Mouse (Mus musculus): Measurements from ENCODE around the gene Xxylt1. TPM values are rescaled to one million over a fixed set of nuclear protein-coding genes. Genes with fewer than 3 reads are reported as not detected.

Xxylt1 gene
- polyA plus RNA-seq, 1 experiment, result 2.7 TPM

- no peak overlapping the region for H3K4me3 ChIP-seq (replicated peaks; ENCODE audit: control insufficient read depth, low read depth, low read length)
- WGBS, result 11% methylated on average over 7 of the region's 7 CpGs
- peaks cover 2% of the 10 kb centered on the region for H3K4me1 ChIP-seq (ENCODE audit: control insufficient read depth, insufficient read depth, low read length)
- H3K27ac ChIP-seq (ENCODE audit: control insufficient read depth, insufficient read depth, low read depth, low read length, poor library complexity), result no peak overlapping the region
- TF ChIP-seq CTCF (IDR thresholded peaks at IDR 0.05; ENCODE audit: control insufficient read depth, insufficient read depth, low read length) (no peak), POLR2A (IDR thresholded peaks at IDR 0.05; ENCODE audit: borderline replicate concordance, control insufficient read depth, low read depth, low read length) (no peak)
These were observed 86.9 kb downstream of the Xxylt1 start for GRCm38 (mm10) chr16:30994296-30994695.

DNA sequence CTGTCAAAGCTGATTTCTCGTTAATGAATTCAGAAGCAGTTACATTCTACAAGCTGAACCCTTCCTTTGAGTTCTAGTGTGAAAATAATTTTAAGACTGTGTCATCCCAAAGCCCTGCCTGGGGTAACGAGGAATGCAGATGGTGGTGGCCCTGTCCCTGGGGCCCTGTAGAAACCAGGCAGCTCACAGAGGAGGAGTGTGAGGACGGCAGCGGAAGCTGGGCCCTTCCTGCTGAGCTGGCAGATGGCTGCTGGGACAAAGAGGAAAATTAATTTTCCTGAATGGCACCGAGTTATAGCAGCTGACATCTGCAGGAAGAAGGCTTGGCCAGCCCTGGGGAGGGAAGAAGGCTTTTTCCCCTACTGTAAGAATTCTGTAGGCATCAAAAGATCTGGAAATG lies 88.7 kb downstream of the Xxylt1 start:
- no peak overlapping the region for H3K27ac ChIP-seq (ENCODE audit: control insufficient read depth, insufficient read depth, low read depth, low read length, poor library complexity)
- 45% methylated on average over 5 of the region's 5 CpGs for WGBS
- no peak for TF ChIP-seq CTCF (IDR thresholded peaks at IDR 0.05; ENCODE audit: control insufficient read depth, insufficient read depth, low read length)
- no peak for TF ChIP-seq POLR2A (IDR thresholded peaks at IDR 0.05; ENCODE audit: borderline replicate concordance, control insufficient read depth, low read depth, low read length)
- H3K4me1 ChIP-seq (ENCODE audit: control insufficient read depth, insufficient read depth, low read length), result peaks cover 5% of the 10 kb centered on the region
- no peak overlapping the region for H3K4me3 ChIP-seq (replicated peaks; ENCODE audit: control insufficient read depth, low read depth, low read length)

DNA sequence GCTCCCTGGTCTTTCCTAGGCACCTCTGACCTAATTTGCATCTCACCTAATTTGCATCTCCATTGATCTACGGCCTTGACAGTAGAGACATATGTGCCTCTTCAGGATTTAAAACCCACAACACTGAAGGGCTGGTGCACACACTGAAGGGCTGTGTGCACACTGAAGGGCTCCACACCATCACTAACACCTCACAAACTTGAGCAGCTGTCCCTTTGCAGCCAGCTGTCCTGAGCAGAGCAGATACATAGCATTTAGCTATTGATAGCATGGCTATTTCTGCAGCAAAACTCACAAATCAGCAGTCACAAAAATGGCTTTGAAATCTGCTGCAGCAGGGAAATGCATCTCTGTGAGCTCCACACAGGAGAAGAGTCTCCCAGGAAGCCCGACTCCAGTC lies 90.6 kb downstream of the Xxylt1 start:
- TF ChIP-seq POLR2A (IDR thresholded peaks at IDR 0.05; ENCODE audit: borderline replicate concordance, control insufficient read depth, low read depth, low read length) (no peak), CTCF (IDR thresholded peaks at IDR 0.05; ENCODE audit: control insufficient read depth, insufficient read depth, low read length) (no peak)
- 45% methylated on average over 2 of the region's 2 CpGs for WGBS
- no peak overlapping the region for H3K4me3 ChIP-seq (replicated peaks; ENCODE audit: control insufficient read depth, low read depth, low read length)
- peaks cover 5% of the 10 kb centered on the region; the same call in 1 of the 2 replicates for H3K4me1 ChIP-seq (ENCODE audit: control insufficient read depth, insufficient read depth, low read length)
- H3K27ac ChIP-seq (ENCODE audit: control insufficient read depth, insufficient read depth, low read depth, low read length, poor library complexity), result no peak overlapping the region

- Histone ChIP-seq H3K4me3 (replicated peaks; ENCODE audit: control insufficient read depth, low read depth, low read length) (no peak overlapping the region), H3K4me1 (ENCODE audit: control insufficient read depth, insufficient read depth, low read length) (peaks cover 3% of the 10 kb centered on the region; the same call in 1 of the 2 replicates), H3K27ac (ENCODE audit: control insufficient read depth, insufficient read depth, low read depth, low read length, poor library complexity) (no peak overlapping the region)
- TF ChIP-seq CTCF (IDR thresholded peaks at IDR 0.05; ENCODE audit: control insufficient read depth, insufficient read depth, low read length), result no peak
- TF ChIP-seq POLR2A (IDR thresholded peaks at IDR 0.05; ENCODE audit: borderline replicate concordance, control insufficient read depth, low read depth, low read length), result no peak
- 62% methylated on average over 6 of the region's 6 CpGs for WGBS
These were observed 93.0 kb downstream of the Xxylt1 start for GRCm38 (mm10) chr16:30988225-30988624.

GRCm38 (mm10) chr16:30987684-30988083 lies 93.5 kb downstream of the Xxylt1 start:
- H3K4me3 ChIP-seq (replicated peaks; ENCODE audit: control insufficient read depth, low read depth, low read length), result no peak overlapping the region
- no peak overlapping the region for H3K27ac ChIP-seq (ENCODE audit: control insufficient read depth, insufficient read depth, low read depth, low read length, poor library complexity)
- 69% methylated on average over 6 of the region's 6 CpGs for WGBS
- no peak for TF ChIP-seq POLR2A (IDR thresholded peaks at IDR 0.05; ENCODE audit: borderline replicate concordance, control insufficient read depth, low read depth, low read length)
- peaks cover 3% of the 10 kb centered on the region; the same call in 1 of the 2 replicates for H3K4me1 ChIP-seq (ENCODE audit: control insufficient read depth, insufficient read depth, low read length)

DNA sequence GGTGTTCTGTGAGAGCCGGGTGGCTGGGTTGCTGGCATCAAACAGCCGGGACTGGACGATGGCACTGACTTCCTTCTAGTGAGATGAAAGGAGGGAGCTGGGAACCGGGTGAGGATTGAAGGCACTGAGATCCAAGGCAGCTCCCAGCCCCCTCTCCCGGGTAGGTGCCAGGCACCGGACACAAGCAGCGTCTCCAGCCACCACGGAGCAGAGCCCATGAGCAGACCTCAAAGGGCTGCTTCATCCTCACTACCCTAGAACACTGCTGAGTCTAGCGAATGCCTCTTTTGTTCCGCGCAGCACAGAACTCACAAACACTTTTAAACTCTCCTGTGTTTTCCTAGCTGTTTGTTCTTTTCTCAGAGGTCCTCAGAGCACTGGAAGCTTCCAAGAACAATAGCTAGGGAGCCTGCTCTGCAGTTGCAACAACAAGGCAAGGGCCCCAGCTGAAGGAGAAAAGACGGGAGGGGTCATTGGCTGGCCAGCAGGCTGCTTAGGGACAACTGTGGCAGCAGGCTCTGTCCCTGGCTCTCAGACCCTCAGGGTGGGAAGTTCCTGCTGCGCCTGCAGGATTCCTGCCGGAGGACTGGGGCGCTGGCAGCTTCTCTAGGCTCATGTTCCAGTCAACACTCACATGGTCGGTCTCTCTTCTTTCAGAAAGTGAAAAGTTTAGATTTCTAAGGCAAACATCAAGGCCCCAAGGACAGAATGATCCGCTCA lies 96.2 kb downstream of the Xxylt1 start:
- WGBS, result 78% methylated on average over 17 of the region's 17 CpGs
- TF ChIP-seq CTCF (IDR thresholded peaks at IDR 0.05; ENCODE audit: control insufficient read depth, insufficient read depth, low read length) (no peak), POLR2A (IDR thresholded peaks at IDR 0.05; ENCODE audit: borderline replicate concordance, control insufficient read depth, low read depth, low read length) (no peak)
- H3K27ac ChIP-seq (ENCODE audit: control insufficient read depth, insufficient read depth, low read depth, low read length, poor library complexity), result no peak overlapping the region
- peaks cover 3% of the 10 kb centered on the region; the same call in 1 of the 2 replicates for H3K4me1 ChIP-seq (ENCODE audit: control insufficient read depth, insufficient read depth, low read length)
- H3K4me3 ChIP-seq (replicated peaks; ENCODE audit: control insufficient read depth, low read depth, low read length), result no peak overlapping the region

DNA sequence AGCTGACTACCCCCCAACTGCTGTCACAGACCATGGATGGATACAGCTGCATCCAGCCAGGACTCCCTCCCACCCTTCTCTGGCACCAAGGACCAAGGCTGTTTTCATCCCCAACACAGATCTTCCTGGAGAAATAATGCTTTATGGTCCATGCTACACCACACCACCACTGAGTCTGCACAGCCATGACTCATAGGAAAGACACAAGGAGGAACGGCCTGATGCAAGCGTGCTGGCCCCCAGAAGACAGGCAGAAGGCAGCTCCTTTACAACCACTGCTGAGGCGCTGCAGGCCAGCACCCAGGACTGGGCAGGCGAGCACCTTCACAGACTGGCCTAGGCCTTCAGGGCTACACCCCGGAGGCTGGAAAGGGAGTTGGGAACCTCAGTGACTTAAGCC lies 97.1 kb downstream of the Xxylt1 start:
- peaks cover 3% of the 10 kb centered on the region; the same call in 1 of the 2 replicates for H3K4me1 ChIP-seq (ENCODE audit: control insufficient read depth, insufficient read depth, low read length)
- 76% methylated on average over 5 of the region's 5 CpGs for WGBS
- H3K27ac ChIP-seq (ENCODE audit: control insufficient read depth, insufficient read depth, low read depth, low read length, poor library complexity), result no peak overlapping the region
- TF ChIP-seq CTCF (IDR thresholded peaks at IDR 0.05; ENCODE audit: control insufficient read depth, insufficient read depth, low read length) (no peak), POLR2A (IDR thresholded peaks at IDR 0.05; ENCODE audit: borderline replicate concordance, control insufficient read depth, low read depth, low read length) (no peak)
- H3K4me3 ChIP-seq (replicated peaks; ENCODE audit: control insufficient read depth, low read depth, low read length), result no peak overlapping the region

DNA sequence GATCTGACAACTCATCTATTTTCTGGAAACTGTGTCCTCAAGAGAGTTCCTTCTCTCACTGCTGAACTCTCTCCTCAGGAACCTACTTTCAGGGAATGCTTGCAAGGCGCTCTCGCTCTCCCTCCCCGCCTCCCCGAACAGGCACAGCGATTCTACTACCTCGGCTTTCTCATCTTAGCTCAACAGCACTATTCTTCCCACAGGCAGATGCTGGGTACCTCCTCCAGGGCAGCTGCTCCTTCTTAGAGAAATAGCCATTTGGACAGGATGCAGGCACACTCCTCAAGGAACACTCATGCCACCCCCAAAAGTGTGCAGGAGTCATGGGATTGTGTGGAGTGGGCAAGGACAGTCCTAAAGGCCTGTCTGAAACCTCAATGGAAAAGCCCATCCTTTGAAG lies 97.5 kb downstream of the Xxylt1 start:
- H3K27ac ChIP-seq (ENCODE audit: control insufficient read depth, insufficient read depth, low read depth, low read length, poor library complexity), result no peak overlapping the region
- TF ChIP-seq POLR2A (IDR thresholded peaks at IDR 0.05; ENCODE audit: borderline replicate concordance, control insufficient read depth, low read depth, low read length) (no peak), CTCF (IDR thresholded peaks at IDR 0.05; ENCODE audit: control insufficient read depth, insufficient read depth, low read length) (no peak)
- 93% methylated on average over 6 of the region's 6 CpGs for WGBS

More for the DNA sequence above, 97.5 kb downstream of the Xxylt1 start:
- no peak overlapping the region for H3K4me3 ChIP-seq (replicated peaks; ENCODE audit: control insufficient read depth, low read depth, low read length)
- peaks cover 3% of the 10 kb centered on the region; the same call in 1 of the 2 replicates for H3K4me1 ChIP-seq (ENCODE audit: control insufficient read depth, insufficient read depth, low read length)
